Mouse (Mus musculus) myocyte (in vitro differentiated cells): Measurements from ENCODE around the gene Nek8.

Experiments used
- CEBPB ChIP-seq: IDR thresholded peaks from 2 replicates; pipeline ENCODE4 v1.6.1; 2011; ENCODE audit warnings: mild to moderate bottlenecking, moderate library complexity; ENCODE audit not compliant: poor library complexity, insufficient read depth, severe bottlenecking
- E2F4 ChIP-seq: IDR thresholded peaks from one replicate; pipeline ENCODE4 v1.6.1; 2011; ENCODE audit warnings: mild to moderate bottlenecking, control low read depth, moderate library complexity; ENCODE audit not compliant: insufficient read depth
- MAX ChIP-seq: IDR thresholded peaks from one replicate; pipeline ENCODE4 v1.6.1; 2011; ENCODE audit warnings: low read depth, mild to moderate bottlenecking, control low read depth
- MYOD1 ChIP-seq, 3 experiments: IDR thresholded peaks; one replicate each; pipeline ENCODE4 v1.6.1; 2011; ENCODE audit warnings: control low read depth in 2 of 3, low read depth in 2 of 3, mild to moderate bottlenecking in 2 of 3, moderate library complexity in 1 of 3; ENCODE audit not compliant: insufficient read length in 2 of 3, control insufficient read depth in 1 of 3
- MYOG ChIP-seq, 3 experiments: IDR thresholded peaks; one replicate each; pipeline ENCODE4 v1.6.1; 2011; ENCODE audit warnings: control low read depth in 2 of 3, low read depth in 2 of 3, mild to moderate bottlenecking in 2 of 3; ENCODE audit not compliant: insufficient read length in 2 of 3, control insufficient read depth in 1 of 3, insufficient read depth in 1 of 3
- POLR2A ChIP-seq: IDR thresholded peaks from one replicate; pipeline ENCODE4 v1.6.1; 2011; ENCODE audit warnings: low read depth, mild to moderate bottlenecking, control low read depth, moderate library complexity; ENCODE audit not compliant: insufficient read length
- REST ChIP-seq: IDR thresholded peaks from one replicate; pipeline ENCODE4 v1.6.1; 2011; ENCODE audit warnings: mild to moderate bottlenecking, control low read depth, moderate library complexity; ENCODE audit not compliant: insufficient read depth, insufficient read length
- SRF ChIP-seq: IDR thresholded peaks from one replicate; pipeline ENCODE4 v1.6.1; 2011; ENCODE audit warnings: low read depth; ENCODE audit not compliant: control insufficient read depth, insufficient read length
- TCF12 ChIP-seq: IDR thresholded peaks from one replicate; pipeline ENCODE4 v1.6.1; 2011; ENCODE audit warnings: mild to moderate bottlenecking, control low read depth; ENCODE audit not compliant: poor library complexity, insufficient read depth, severe bottlenecking
- USF1 ChIP-seq: IDR thresholded peaks from one replicate; pipeline ENCODE4 v1.6.1; 2011; ENCODE audit warnings: low read depth, mild to moderate bottlenecking, control low read depth, moderate library complexity

DNA sequence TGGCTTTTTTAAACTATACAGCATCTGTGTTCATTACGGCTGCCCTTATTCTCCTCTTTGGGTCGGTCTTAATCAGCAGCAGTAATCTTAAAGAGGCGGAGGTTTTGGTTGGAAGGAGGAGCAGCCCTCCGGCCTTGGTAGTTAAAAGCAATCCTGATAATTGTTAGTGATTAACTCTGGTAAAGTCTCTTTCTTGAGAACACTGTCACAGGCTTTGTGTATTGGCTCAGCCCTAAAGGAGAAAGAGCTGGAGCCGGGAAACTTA lies 60.4 kb downstream of the Nek8 start:
- no peak for TF ChIP-seq POLR2A
- no peak for TF ChIP-seq SRF
- no peak for TF ChIP-seq E2F4
- TF ChIP-seq MYOG (IDR thresholded peaks at IDR 0.05; ENCODE audit: control insufficient read depth in 1 of 3, insufficient read depth in 1 of 3, insufficient read length in 2 of 3, low read depth in 2 of 3) = no peak
- TF ChIP-seq MYOD1 (IDR thresholded peaks at IDR 0.05; ENCODE audit: control insufficient read depth in 1 of 3, insufficient read length in 2 of 3, low read depth in 2 of 3) = no peak
- TF ChIP-seq TCF12 = no peak
- no peak for TF ChIP-seq REST
- TF ChIP-seq USF1 = no peak
- TF ChIP-seq CEBPB = no peak
- TF ChIP-seq MAX = no peak
